Mouse (Mus musculus) B cell, adult 2 months (primary cell): Measurements from ENCODE around the gene Cp.
"Not testable (repeated sequence)": the region's sequence is repeated elsewhere in the genome, so short reads cannot be mapped to it uniquely, and the experiment has no call there.

Experiments
- DNase-seq, 2 experiments: peaks; one replicate each; pipeline ENCODE4 v3.0.0; 2022

The Cp gene

GRCm38 (mm10) chr3:19956885-19957284 lies at the start of gene Cp:
Cp (plus strand) TSS chr3:19957054.
- no peak for DNase-seq

- no peak for DNase-seq
Observed at GRCm38 (mm10) chr3:19948552-19948951, 8.3 kb upstream of the Cp start.

DNA sequence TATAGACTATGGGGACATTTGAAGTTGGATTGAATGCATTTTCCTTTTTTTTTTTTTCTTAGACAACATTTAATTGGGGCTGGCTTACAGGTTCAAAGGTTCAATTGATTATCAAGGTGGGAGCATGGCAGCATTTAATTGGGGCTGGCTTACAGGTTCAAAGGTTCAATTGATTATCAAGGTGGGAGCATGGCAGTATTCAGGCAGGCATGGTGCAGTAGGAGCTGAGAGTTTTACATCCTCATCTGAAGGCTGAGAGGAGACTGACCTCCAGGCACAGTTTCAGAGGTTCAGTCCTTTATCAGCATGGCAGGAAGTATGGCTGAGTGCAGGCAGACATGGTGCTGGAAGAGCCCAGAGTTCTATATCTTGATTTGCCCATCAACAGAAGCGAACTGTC lies 7.5 kb upstream of the Cp start:
- not testable (repeated sequence) for DNase-seq

- no peak for DNase-seq
Observed at GRCm38 (mm10) chr3:19953425-19953824, 3.4 kb upstream of the Cp start.

- no peak for DNase-seq
Observed at GRCm38 (mm10) chr3:19953865-19954264, 3.0 kb upstream of the Cp start.

DNA sequence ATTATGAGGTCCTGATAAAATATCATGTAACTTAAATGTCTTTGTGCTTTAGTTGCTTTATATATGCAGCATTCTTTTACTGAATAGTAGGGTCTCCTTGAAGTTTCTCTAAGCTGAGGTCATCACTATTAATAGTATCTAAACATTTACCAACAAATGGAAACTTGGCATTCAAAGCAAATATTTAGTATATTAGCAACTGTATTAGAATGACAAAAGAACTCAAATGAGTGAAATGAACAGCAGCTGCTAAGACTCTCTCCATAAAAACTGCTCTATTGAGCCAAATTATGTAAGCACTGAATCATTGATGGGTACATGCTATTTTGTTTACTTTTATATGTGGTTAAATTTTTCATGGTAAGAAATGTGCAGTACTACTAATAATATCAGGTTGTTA lies 1.2 kb downstream of the Cp start:
- DNase-seq = no peak

GRCm38 (mm10) chr3:19958983-19959382 lies 2.1 kb downstream of the Cp start:
- DNase-seq = no peak

GRCm38 (mm10) chr3:19960570-19961114 lies 3.8 kb downstream of the Cp start:
- no peak for DNase-seq

GRCm38 (mm10) chr3:19961341-19961740 lies 4.5 kb downstream of the Cp start:
- no peak for DNase-seq

DNA sequence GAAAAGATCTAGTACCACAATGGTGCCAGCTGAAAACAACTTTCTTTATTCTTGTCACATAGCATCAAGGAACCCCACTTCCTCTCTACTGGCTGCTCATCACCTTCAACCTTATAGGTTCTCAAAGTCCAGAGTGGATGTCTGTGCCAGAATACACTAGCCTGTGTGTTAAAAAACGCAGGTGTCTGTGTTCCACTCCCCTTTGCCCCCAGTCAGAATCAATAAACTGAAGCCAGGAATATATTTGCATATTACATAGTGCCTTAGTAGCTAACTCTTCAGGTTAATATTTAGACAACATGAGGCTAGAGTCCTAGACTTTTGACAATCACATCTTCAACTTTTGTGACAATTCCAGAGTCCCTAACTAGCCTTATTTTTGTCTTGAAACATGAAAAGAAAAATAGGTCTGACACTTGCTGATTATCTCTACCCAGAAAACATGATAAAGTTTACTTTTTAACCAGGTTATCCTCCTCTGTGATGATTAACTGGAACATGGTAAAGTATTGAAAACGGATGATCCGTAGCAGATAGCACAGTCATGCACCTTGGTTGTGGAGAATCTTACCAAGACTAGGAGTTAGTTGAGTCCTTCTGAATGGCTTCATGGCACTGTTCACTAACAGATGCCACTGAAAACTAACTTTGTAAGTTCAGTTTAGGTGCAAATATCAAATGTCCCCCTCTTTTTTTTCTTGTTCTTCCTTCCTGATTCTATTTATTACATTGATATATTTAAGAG lies 6.1 kb downstream of the Cp start:
- DNase-seq = no peak

DNA sequence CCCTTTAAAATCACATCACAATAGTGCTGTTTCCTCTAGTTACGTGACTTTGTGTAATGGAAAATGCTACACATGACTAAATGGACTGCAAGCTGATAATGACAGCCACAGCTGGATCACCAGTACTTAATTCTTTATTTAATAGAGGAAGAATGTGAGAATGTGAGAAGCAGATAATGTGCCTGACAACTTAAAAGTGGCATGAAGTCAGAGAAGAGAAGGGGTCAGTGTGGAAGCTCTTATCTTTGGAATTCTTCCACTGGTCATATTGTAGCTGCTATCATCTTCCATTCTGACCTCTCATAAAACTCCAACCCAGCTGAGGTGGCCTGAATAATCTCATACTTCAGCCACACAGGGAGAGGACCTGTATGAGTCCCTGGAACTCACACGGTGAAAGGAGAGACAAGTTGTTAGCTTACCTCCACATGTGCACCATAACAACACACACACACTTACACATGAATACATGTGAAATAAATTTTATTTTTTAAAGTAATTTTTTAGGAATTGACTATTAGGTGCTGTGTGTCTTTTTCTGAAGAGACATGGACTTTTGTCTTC lies 7.9 kb downstream of the Cp start:
- no peak for DNase-seq

DNA sequence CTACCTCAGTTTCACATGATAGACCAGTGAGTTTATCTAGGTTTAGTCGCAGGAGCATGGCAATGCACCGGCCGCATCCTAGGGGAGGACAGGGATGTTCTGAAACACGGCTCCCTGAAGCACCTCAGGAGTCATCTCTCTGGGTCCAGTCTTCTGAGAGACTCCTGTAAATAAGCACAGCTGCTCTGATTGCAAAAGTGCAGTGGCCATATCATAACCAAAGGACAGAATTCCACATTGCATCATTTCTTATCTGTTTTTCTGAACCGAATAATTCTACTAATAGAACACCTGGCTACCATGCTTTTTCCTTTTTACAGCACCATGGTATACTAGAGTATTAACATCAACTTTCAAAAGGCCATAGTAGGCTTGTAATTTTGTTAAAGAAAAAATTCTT lies 8.4 kb downstream of the Cp start:
- DNase-seq = no peak

DNA sequence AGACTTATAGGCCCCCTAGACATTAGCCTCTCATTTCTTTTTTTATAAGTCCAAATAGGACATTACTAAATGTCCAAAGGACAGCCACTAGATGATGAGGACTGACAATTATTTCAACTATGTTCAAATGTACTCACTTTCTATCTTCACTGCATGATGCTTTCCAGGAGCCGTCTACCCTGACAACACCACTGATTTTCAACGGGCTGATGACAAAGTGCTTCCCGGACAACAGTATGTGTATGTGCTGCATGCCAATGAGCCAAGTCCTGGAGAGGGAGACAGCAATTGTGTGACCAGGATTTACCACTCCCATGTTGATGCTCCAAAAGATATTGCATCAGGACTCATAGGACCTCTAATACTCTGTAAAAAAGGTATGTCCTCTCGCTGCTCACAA lies 9.2 kb downstream of the Cp start:
- no peak for DNase-seq

- no peak for DNase-seq
Observed at GRCm38 (mm10) chr3:19978474-19978873, 21.6 kb downstream of the Cp start.

GRCm38 (mm10) chr3:19981156-19981555 lies 24.3 kb downstream of the Cp start:
- DNase-seq = no peak

DNA sequence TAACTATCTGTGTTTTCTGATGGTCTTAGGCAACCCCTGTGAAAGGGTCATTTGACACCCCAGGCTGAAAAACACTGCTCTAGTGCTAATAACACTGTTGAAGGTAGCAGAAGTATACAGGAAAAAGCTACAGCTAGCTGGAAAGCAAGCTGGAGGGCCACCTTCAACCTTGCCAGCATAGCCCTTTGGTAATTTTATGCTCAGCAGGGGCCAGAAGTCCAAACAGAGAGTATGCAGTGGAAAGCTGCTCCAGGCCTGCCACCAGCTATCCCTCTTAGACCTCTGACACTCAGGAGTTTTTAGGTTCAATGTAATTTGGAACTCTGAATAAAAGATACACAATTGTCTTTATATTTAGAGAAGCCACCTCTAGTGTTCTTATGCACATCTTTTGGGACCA lies 26.0 kb downstream of the Cp start:
- no peak for DNase-seq

- no peak for DNase-seq
Observed at GRCm38 (mm10) chr3:19986123-19986522, 29.3 kb downstream of the Cp start.

- no peak for DNase-seq
Observed at GRCm38 (mm10) chr3:19990031-19990430, 33.2 kb downstream of the Cp start.

DNA sequence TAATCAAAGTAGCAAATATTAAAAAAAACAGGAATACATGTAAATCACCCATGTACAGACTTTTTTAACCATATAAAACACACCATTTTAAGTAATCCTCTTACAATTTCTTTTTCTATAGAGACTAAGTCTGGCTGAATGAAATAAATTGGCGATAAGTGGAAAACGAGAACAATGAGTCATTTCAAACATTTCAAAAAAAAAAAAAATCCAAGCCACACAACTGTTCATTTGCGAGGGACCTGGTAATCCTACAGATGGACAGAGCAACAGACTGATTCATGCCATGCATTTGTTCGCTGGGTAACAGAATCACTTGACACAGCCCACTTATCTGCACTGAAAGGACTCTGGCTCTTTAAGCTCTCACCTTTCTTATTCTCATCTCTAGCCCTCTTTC lies 35.5 kb downstream of the Cp start:
- DNase-seq = no peak

GRCm38 (mm10) chr3:19999551-19999950 lies 42.7 kb downstream of the Cp start:
- no peak for DNase-seq

- DNase-seq = no peak
Observed at GRCm38 (mm10) chr3:20000806-20001205, 44.0 kb downstream of the Cp start.

- DNase-seq = peak; percentile 43 to 44
Observed at GRCm38 (mm10) chr3:20002786-20003185, 45.9 kb downstream of the Cp start.

DNA sequence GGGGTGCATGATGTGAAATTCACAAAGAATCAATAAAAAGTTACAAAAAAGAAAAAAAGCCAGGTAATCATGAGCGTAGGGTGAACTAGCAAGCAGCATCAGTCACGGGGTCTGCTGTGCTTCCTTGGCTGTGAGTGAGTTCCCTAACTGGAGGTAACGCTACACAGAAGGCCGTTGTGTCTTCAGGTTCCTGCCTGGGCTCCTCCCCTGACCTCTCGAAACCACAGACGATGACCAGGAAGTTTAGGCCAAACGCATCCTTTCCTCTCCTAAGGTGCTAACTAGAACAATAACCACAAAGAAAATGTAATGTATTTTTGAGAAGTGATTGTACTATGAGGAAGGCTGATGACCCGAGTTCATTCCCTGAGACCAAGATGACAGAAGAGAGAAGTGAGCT lies 47.6 kb downstream of the Cp start:
- DNase-seq = no peak

GRCm38 (mm10) chr3:20005611-20006010 lies 48.8 kb downstream of the Cp start:
- DNase-seq = no peak

DNA sequence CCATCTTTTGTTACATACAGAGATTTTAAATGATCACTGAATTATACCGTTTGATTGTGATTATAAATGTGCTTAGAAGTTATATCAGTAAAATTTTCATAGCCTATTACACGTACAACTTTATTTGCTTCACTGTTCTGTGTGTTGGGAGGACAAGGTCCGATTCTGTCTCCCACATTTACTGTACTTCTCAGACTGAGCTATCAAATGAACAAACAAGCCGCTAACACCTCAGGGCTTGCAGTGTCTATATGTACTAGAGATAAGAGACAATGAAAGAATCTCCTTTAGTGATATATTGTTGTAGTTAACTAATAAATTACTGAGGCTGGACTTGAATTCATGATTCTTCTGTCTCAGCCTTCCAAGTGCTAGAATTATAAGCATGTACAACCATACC lies 50.4 kb downstream of the Cp start:
- DNase-seq = no peak
